Mouse (Mus musculus): ENCODE measurements at regions not wholly inside any gene's neighbourhood (a gene's known extent, or its start where the extent isn't known, plus 50 kb on each side); places are given as distances from the start of the nearest gene placed in this dataset.

- no peak for DNase-seq (ENCODE audit: low spot score)
These were observed 81.7 kb upstream of the Hmga2 start for GRCm38 (mm10) chr10:120557850-120558447.

GRCm38 (mm10) chr10:120556116-120556515 lies 79.8 kb upstream of the Hmga2 start:
- no peak for DNase-seq (ENCODE audit: low spot score)

- no peak for DNase-seq (ENCODE audit: low spot score)
These were observed 76.8 kb upstream of the Hmga2 start for GRCm38 (mm10) chr10:120553097-120553453.

GRCm38 (mm10) chr10:120552341-120553096 lies 76.2 kb upstream of the Hmga2 start:
- no peak for DNase-seq (ENCODE audit: low spot score)

- DNase-seq (ENCODE audit: low spot score): no peak
These were observed 75.6 kb upstream of the Hmga2 start for GRCm38 (mm10) chr10:120551851-120552281.

GRCm38 (mm10) chr10:120547164-120547563 lies 70.9 kb upstream of the Hmga2 start:
- DNase-seq (ENCODE audit: low spot score): no peak

GRCm38 (mm10) chr10:120541618-120542017 lies 65.3 kb upstream of the Hmga2 start:
- no peak for DNase-seq (ENCODE audit: low spot score)

GRCm38 (mm10) chr10:120538561-120538960 lies 62.3 kb upstream of the Hmga2 start:
- DNase-seq (ENCODE audit: low spot score): no peak

- DNase-seq (ENCODE audit: low spot score): no peak
These were observed 52.1 kb upstream of the Hmga2 start for GRCm38 (mm10) chr10:120528406-120528805.

- DNase-seq (ENCODE audit: low spot score): no peak
These were observed 51.7 kb upstream of the Hmga2 start for GRCm38 (mm10) chr10:120527951-120528350.

- no peak for DNase-seq (ENCODE audit: low spot score)
These were observed 50.7 kb upstream of the Hmga2 start for GRCm38 (mm10) chr10:120526991-120527390.

Measured in gastrocnemius, adult 18-20 months (tissue).